Mouse (Mus musculus): ENCODE measurements at regions not wholly inside any gene's neighbourhood (a gene's known extent, or its start where the extent isn't known, plus 50 kb on each side); places are given as distances from the start of the nearest gene placed in this dataset.

DNA sequence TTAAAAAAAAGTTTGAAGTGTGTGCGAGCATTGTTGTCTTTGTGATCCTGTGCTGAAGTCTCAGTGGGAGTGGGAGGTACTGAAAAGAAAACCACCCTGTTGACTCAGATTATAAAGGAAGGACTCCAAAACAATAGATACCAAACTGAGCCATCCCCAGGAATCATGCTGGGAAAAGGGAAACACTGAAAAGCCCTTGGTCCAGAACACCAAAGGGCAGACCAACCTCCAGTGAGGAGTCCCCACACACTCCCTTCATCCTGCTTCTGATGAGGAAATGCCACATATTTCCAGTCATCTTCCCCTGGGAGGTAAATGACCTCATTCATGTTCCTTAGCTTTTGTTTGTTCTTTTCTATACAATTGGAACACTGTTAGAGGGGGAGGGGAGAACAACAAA, 502.9 kb downstream of the Epm2a start:
- WGBS, result 78% methylated on average over 1 of the region's 1 CpGs
- no peak overlapping the region for H3K4me3 ChIP-seq
- H3K4me1 ChIP-seq, result no peaks in the 10 kb centered on the region
- no peaks in the 10 kb centered on the region for H3K36me3 ChIP-seq
- no peaks in the 10 kb centered on the region for H3K9me3 ChIP-seq
- no peak overlapping the region for H3K27ac ChIP-seq
- no peaks in the 10 kb centered on the region for H3K27me3 ChIP-seq (ENCODE audit: insufficient read depth, poor library complexity, severe bottlenecking)
- DNase-seq (ENCODE audit: low spot score), result no peak

DNA sequence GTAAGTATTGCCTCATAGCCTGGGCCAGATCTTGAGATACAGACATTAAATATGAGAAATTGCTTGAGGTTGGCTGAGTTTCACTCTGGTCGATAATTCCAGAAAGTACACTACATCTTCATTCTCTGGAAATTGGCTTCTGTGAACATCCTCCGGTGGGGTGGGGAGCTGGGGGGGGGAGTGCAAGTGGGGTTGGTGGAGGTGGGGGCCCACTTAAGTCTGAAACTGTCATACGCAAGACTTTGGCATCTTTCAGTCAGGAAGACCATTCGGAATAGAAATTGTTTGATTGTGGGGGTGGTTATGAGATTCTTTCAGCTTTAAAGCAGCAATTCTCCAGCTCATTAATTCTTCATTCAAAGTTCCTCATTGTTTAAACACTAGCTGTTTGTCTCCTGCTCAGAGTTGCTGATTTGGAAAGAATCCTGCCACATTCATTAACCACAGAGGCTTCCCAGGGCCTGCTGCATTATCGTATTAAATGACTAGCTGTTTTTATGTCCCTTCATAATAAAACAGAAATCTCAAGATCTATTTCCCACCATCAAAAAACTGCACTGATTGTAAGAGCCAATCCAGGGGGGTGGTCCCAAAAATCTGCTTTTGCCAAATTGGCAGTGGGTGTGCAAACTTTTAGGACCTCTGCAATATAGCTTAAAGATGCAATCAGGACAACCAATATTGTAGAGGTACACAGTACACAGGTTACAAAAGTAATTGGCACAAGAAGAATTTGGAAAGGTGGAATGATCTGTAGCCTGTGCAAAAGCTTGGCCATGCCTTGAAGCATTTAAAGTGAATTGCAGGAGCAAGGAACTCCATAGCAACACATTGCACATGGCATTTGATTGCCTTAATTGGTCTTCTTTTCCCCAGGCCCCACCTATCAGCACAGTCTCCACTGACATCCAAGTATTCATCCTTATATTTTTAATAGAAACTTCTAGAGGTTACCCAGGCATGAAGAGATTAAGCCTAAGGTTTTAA, 532.2 kb downstream of the Epm2a start:
- Histone ChIP-seq H3K27ac (no peak overlapping the region), H3K36me3 (no peaks in the 10 kb centered on the region), H3K4me1 (no peaks in the 10 kb centered on the region), H3K4me3 (no peak overlapping the region), H3K9me3 (no peaks in the 10 kb centered on the region), H3K27me3 (ENCODE audit: insufficient read depth, poor library complexity, severe bottlenecking) (no peaks in the 10 kb centered on the region)
- WGBS, result 79% methylated on average over 5 of the region's 5 CpGs
- DNase-seq (ENCODE audit: low spot score), result no peak

DNA sequence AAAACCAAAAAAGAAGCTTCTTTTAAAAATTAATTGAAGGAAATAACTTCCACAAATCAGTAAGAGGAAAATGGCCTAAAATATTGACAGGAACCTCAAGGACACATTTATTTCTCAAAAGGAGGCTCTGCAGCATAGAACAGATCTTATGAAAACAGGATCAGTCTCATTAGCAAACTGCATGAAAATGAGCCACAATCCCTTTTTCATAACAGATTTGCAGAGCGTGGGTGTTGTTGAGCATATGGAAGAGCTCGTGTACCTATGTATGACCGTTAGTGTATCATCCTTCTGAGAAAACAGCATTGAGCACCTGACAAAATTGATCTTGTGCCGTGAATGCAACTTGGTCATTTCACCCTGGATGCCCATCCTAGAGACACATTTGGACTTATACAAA, 543.0 kb downstream of the Epm2a start:
- no peaks in the 10 kb centered on the region for H3K9me3 ChIP-seq
- no peaks in the 10 kb centered on the region for H3K36me3 ChIP-seq
- no peak overlapping the region for H3K4me3 ChIP-seq
- 86% methylated on average over 4 of the region's 4 CpGs for whole genome bisulfite sequencing
- H3K27ac ChIP-seq, result no peak overlapping the region
- H3K4me1 ChIP-seq, result no peaks in the 10 kb centered on the region
- H3K27me3 ChIP-seq (ENCODE audit: insufficient read depth, poor library complexity, severe bottlenecking), result no peaks in the 10 kb centered on the region
- no peak for DNase-seq (ENCODE audit: low spot score)

DNA sequence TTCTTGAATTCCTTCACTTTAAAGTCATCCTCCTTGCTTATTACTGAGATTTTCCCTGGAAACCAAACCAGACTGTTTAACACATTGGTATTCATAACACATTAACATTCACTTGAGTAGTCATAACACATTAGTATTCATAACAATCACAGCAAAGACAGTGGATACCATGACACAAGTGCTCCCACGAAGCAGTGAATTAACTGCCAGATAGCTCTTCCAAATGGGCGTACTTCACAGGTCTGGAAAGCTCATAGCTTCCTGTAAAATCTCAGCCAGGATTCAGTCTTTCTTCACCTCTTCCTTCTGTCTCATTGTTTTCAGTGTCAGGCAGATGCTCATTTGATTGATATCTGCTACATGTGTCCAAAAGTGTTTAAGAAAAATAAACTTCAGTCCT, 545.7 kb downstream of the Epm2a start:
- Histone ChIP-seq H3K9me3 (no peaks in the 10 kb centered on the region), H3K36me3 (no peaks in the 10 kb centered on the region), H3K27ac (no peak overlapping the region), H3K4me3 (no peak overlapping the region), H3K4me1 (no peaks in the 10 kb centered on the region), H3K27me3 (ENCODE audit: insufficient read depth, poor library complexity, severe bottlenecking) (no peaks in the 10 kb centered on the region)
- no peak for DNase-seq (ENCODE audit: low spot score)
- WGBS, result 73% methylated on average over 2 of the region's 2 CpGs

DNA sequence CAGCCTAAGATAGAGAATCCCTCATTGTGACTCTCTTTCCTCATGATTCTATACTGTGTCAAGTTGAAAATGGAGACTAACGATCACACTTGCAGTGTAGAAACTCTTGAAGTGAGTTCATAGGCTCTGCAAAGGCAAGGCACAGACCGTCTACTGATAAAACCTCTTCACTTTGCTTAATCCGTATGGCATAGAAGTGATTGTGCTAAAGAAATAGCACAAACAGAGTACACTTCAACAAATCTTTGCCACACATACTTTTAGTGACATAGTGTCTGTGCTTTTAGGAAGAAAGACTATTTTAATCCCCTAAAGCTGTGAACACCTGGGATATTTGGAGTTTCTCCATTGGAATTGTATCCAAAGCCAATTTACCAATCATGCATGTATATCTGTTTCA, 578.9 kb downstream of the Epm2a start:
- H3K27me3 ChIP-seq (ENCODE audit: insufficient read depth, poor library complexity, severe bottlenecking), result no peaks in the 10 kb centered on the region
- no peak overlapping the region for H3K4me3 ChIP-seq
- H3K27ac ChIP-seq, result no peak overlapping the region
- 73% methylated on average over 3 of the region's 3 CpGs for WGBS
- no peaks in the 10 kb centered on the region for H3K36me3 ChIP-seq
- H3K9me3 ChIP-seq, result no peaks in the 10 kb centered on the region
- DNase-seq (ENCODE audit: low spot score), result no peak
- H3K4me1 ChIP-seq, result no peaks in the 10 kb centered on the region

DNA sequence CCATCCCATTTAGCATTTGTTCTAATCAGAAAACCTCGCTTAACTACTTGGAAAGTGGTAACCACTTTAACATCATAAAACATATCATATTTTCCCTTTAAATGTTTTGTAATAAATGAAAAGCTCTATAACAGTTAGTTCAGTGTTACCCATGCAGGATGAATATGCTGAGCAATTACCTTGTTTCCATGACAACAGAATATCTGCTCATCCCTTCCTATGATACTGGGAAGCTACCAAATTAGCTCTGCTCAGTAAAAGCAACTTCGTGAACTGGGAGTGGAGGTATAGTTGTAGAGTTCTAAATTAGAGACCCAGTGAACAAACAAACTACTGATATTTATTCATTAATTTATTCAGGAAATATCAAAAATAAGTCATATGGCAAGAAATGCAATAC, 595.0 kb downstream of the Epm2a start:
- H3K4me1 ChIP-seq, result no peaks in the 10 kb centered on the region
- 86% methylated on average over 2 of the region's 2 CpGs for WGBS
- no peaks in the 10 kb centered on the region for H3K36me3 ChIP-seq
- H3K27me3 ChIP-seq (ENCODE audit: insufficient read depth, poor library complexity, severe bottlenecking), result no peaks in the 10 kb centered on the region
- DNase-seq (ENCODE audit: low spot score), result no peak
- H3K9me3 ChIP-seq, result no peaks in the 10 kb centered on the region
- no peak overlapping the region for H3K4me3 ChIP-seq
- no peak overlapping the region for H3K27ac ChIP-seq

DNA sequence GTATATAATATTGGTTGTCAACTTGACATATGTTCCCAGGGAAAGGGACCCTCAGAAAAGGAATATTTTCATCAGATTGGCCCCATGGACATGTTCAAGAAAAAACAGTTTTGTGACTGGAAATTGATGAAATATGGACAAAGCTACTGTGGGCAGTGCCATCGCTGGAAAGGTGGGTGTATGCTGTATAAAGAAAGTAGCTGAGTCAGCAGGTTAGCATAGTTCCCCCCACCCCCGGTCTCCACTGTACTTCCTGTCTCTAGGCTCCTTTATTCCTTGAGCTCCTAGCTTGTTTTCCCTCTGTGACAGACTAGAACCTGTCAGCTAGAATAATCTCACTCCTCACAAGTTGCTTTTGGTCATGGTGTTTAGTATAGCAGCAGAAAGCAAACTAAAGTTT, 599.6 kb downstream of the Epm2a start:
- H3K4me1 ChIP-seq, result no peaks in the 10 kb centered on the region
- no peaks in the 10 kb centered on the region for H3K27me3 ChIP-seq (ENCODE audit: insufficient read depth, poor library complexity, severe bottlenecking)
- no peak overlapping the region for H3K4me3 ChIP-seq
- 73% methylated on average over 2 of the region's 2 CpGs for WGBS
- H3K36me3 ChIP-seq, result no peaks in the 10 kb centered on the region
- H3K9me3 ChIP-seq, result no peaks in the 10 kb centered on the region
- DNase-seq (ENCODE audit: low spot score), result no peak
- H3K27ac ChIP-seq, result no peak overlapping the region

DNA sequence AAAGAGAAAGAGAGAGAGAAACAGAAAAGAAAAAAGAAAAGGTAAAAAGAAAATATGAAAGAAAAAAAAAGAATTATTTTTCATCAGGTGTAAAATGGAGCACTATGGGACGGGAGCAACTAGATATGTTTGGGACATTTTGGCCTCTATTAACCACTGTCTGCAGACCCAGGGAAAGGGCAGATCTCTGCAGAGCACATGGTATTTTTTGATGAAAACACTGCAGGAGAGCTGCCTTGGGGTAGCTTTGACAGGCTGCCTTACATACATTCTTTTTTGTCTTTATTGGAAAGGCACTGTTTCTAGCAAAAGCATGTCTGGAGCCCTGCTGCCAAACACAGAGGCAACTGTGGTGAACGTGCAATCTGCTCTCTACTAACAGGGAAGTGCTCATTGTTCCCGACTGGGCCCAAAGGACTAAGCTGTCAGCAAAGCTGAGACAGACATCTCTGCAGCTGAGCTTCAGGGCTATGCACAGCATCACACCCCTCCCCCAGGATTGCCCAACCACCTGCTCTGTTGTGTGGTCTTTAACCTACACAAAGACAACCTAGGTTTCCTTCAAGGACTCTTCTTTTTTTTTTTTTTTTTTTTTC, 617.2 kb downstream of the Epm2a start:
- Histone ChIP-seq H3K9me3 (no peaks in the 10 kb centered on the region), H3K36me3 (no peaks in the 10 kb centered on the region), H3K4me1 (no peaks in the 10 kb centered on the region), H3K27me3 (ENCODE audit: insufficient read depth, poor library complexity, severe bottlenecking) (no peaks in the 10 kb centered on the region), H3K27ac (no peak overlapping the region), H3K4me3 (no peak overlapping the region)
- DNase-seq (ENCODE audit: low spot score), result no peak
- WGBS, result 51% methylated on average over 3 of the region's 3 CpGs

DNA sequence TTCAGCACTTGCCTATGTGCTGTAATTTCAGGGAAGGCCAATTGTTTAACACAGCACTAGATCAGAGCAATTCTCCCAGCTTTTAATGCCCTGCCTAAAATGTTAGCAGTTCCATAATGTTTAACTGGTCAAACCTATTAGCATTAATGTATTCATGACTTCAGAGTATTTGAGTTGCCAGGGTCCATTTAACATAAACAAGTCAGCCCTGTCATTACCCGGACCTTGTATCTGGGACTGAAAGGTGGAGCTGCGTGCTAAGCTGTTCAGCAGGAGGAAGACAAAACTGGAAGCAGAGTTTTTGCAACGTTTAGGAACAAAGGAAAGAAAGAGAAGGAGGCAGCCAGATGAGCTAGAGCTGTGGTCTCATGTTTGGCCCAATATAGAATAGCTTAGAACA, 661.8 kb downstream of the Epm2a start:
- DNase-seq (ENCODE audit: low spot score), result no peak
- no peaks in the 10 kb centered on the region for H3K9me3 ChIP-seq
- no peak overlapping the region for H3K4me3 ChIP-seq
- no peaks in the 10 kb centered on the region for H3K4me1 ChIP-seq
- WGBS, result 59% methylated on average over 3 of the region's 3 CpGs
- no peaks in the 10 kb centered on the region for H3K27me3 ChIP-seq (ENCODE audit: insufficient read depth, poor library complexity, severe bottlenecking)
- no peak overlapping the region for H3K27ac ChIP-seq
- H3K36me3 ChIP-seq, result no peaks in the 10 kb centered on the region

DNA sequence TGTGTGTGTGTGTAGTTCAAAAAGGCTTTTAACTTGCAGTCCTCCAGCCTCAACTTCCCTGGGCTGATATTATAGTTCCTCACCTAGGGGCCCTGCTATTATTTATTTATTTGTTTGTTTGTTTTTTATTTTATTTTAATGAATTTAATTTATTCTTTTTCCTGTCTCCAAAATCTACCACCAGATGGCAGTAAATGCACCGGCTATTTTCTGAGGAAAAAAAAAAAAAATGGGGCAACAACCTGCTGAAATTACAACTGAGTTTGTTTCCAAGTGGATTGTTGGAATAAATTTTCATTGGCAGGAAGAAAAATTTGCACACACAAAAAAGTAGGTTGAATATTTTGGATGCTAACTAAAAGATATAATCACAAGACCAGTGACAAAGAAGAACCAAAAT, 662.7 kb downstream of the Epm2a start:
- no peaks in the 10 kb centered on the region for H3K4me1 ChIP-seq
- no peak overlapping the region for H3K27ac ChIP-seq
- DNase-seq (ENCODE audit: low spot score), result no peak
- H3K36me3 ChIP-seq, result no peaks in the 10 kb centered on the region
- 47% methylated on average over 1 of the region's 1 CpGs for WGBS
- H3K9me3 ChIP-seq, result no peaks in the 10 kb centered on the region
- no peak overlapping the region for H3K4me3 ChIP-seq
- no peaks in the 10 kb centered on the region for H3K27me3 ChIP-seq (ENCODE audit: insufficient read depth, poor library complexity, severe bottlenecking)

DNA sequence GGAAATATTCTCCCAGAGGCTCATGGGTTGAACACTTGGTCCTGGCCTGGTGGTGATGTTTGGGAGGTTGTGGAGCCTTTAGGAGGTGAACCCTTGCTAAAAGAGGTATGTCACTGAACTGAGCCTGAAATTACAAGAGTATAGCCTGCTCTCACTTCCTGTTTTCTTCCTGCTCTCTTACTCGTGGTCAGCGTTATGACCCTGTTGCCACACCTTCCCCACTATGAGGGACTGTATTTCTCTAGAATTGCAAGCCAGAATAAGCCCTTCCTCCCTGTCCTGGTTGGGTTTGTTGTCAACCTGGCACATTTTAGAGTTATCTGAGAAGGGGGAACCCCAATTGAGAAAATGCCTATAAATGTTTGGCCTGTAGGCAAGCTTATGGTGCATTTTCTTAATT, 674.1 kb downstream of the Epm2a start:
- Histone ChIP-seq H3K27ac (no peak overlapping the region), H3K4me3 (no peak overlapping the region)
- 74% methylated on average over 2 of the region's 2 CpGs for WGBS

DNA sequence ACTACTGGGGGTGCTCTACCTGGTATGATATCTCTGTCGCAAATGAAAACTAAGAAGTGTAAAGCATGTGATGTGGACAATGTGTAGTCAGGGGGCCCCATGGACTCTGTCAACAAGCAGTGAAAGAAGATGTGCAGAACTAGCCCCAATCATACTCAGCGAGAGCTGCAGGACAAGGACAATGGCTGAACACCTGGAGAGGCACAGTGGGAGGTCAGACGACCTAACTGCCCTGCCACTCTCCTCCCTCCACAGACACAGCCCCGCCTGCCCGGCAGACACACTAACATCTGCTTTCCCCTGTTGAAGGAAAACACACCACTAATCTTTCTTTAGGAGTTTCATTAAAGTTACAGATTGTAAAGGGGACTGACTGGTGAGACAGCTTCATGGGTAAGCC, 675.1 kb downstream of the Epm2a start:
- Histone ChIP-seq H3K27ac (peak overlapping the region; percentile 60), H3K9me3 (no peaks in the 10 kb centered on the region), H3K27me3 (ENCODE audit: insufficient read depth, poor library complexity, severe bottlenecking) (no peaks in the 10 kb centered on the region), H3K36me3 (no peaks in the 10 kb centered on the region), H3K4me3 (no peak overlapping the region), H3K4me1 (peaks cover 13% of the 10 kb centered on the region)
- no peak for DNase-seq (ENCODE audit: low spot score)
- WGBS, result 31% methylated on average over 5 of the region's 5 CpGs

More for the DNA sequence above, 674.1 kb downstream of the Epm2a start:
- Histone ChIP-seq H3K27me3 (ENCODE audit: insufficient read depth, poor library complexity, severe bottlenecking) (no peaks in the 10 kb centered on the region), H3K4me1 (peaks cover 13% of the 10 kb centered on the region), H3K9me3 (no peaks in the 10 kb centered on the region), H3K36me3 (no peaks in the 10 kb centered on the region)
- no peak for DNase-seq (ENCODE audit: low spot score)

DNA sequence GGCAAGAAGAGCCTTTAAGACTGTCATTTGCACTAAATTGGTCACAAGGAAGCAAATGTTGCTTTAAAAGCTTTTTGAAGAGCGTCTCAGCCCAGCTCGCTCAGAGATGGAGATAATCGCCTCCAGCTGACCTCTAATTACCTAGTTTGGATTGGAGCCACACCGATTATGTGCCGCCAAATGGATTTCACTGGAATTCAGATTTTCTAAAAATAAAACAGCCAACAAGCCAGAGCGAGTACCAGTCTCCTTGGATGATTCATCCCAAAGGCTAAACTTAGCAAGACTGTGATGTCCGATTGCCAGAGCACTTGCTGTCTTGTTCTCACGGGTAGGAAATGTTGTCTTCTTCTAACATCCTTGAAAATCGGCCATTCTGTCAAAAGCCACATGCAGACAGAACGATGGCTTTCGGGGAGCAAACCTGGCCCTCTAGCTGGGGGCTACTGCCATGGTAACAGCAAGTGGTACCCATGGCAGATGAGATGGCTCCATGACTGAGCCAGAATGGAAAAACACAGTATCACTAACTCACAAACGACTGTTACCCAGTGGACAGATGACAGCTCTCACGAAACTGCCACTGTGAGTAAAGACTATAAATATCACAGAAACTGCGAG, 676.1 kb downstream of the Epm2a start:
- H3K36me3 ChIP-seq, result no peaks in the 10 kb centered on the region
- H3K27ac ChIP-seq, result peak overlapping the region; percentile 69; the same call in 1 of the 2 replicates
- H3K9me3 ChIP-seq, result no peaks in the 10 kb centered on the region
- H3K4me3 ChIP-seq, result no peak overlapping the region
- peaks cover 13% of the 10 kb centered on the region for H3K4me1 ChIP-seq
- H3K27me3 ChIP-seq (ENCODE audit: insufficient read depth, poor library complexity, severe bottlenecking), result no peaks in the 10 kb centered on the region
- WGBS, result 35% methylated on average over 14 of the region's 14 CpGs
- no peak for DNase-seq (ENCODE audit: low spot score)
